28 mouse cellular contexts compared by ENCODE assay signal in genomic region chr12:80385361-80385760, GRCm38 (mm10). TPM values are rescaled to one million over a fixed set of nuclear protein-coding genes. Genes with fewer than 3 reads are reported as not detected.
DNase-seq lines count a peak whose midpoint lies in the region; ATAC-seq and TF ChIP-seq lines count a peak whose summit lies in the region.
"Had no signal": no experiment of that assay in that cellular context is flagged by ENCODE, and none has a peak within 500 bp of the region (broad histone marks: within the 10 kb centered on the region; RNA-seq: fewer than 3 reads in every experiment).

No protein-coding gene starts in this region.

- H3K9ac ChIP-seq in heart, embryonic 11.5 days (ENCODE audit: low read depth, low read length), result 0 out of 2 replicates have a peak overlapping the region, but pooled peaks have one; percentile 10
- H3K9ac ChIP-seq in liver, embryonic 13.5 days, result no peak overlapping the region
- H3K9ac ChIP-seq in liver, postnatal 0 days (replicated peaks), result no peak overlapping the region
- H3K9ac ChIP-seq: embryonic facial prominence, embryonic 13.5 days; forebrain, embryonic 13.5 days; hindbrain, embryonic 14.5 days had no signal

- WGBS in heart, embryonic 11.5 days (ENCODE audit: insufficient replicate concordance), result 41% methylated on average over 1 of the region's 1 CpGs
- WGBS in liver, embryonic 13.5 days (ENCODE audit: insufficient replicate concordance), result 13% methylated on average over 1 of the region's 1 CpGs
- whole genome bisulfite sequencing in liver, postnatal 0 days (ENCODE audit: insufficient replicate concordance), result 49% methylated on average over 1 of the region's 1 CpGs

- H3K9me3 ChIP-seq in heart, embryonic 11.5 days (replicated peaks; ENCODE audit: control insufficient read depth, low read length), result no peaks in the 10 kb centered on the region
- H3K9me3 ChIP-seq in liver, embryonic 13.5 days (replicated peaks), result no peaks in the 10 kb centered on the region
- H3K9me3 ChIP-seq in liver, postnatal 0 days (ENCODE audit: low read length), result no peaks in the 10 kb centered on the region
- H3K9me3 ChIP-seq: embryonic facial prominence, embryonic 10.5 days; embryonic facial prominence, embryonic 13.5 days; forebrain, embryonic 10.5 days; forebrain, embryonic 13.5 days had no signal

- no peak for ATAC-seq in heart, embryonic 11.5 days (replicated peaks; ENCODE audit: insufficient number of reproducible peaks, low FRiP score, low TSS enrichment)
- ATAC-seq in liver, embryonic 13.5 days (ENCODE audit: low read depth), result peak; percentile 48; the same call in 1 of the 2 replicates
- no peak for ATAC-seq in liver, postnatal 0 days
- ATAC-seq: activated CD4-positive, CD25-positive, alpha-beta regulatory T cell, adult 4 months; CD4-positive, CD25-positive, alpha-beta regulatory T cell, adult 4 months; forebrain, embryonic 13.5 days; forebrain, embryonic 16.5 days; hindbrain, postnatal 0 days; inflammation-experienced regulatory T-cells, adult 6 months; intestine, embryonic 16.5 days had no signal

- no peaks in the 10 kb centered on the region for H3K36me3 ChIP-seq in heart, embryonic 11.5 days (ENCODE audit: control insufficient read depth, insufficient read depth, low read length)
- H3K36me3 ChIP-seq in liver, embryonic 13.5 days, result peaks cover 13% of the 10 kb centered on the region
- H3K36me3 ChIP-seq in liver, postnatal 0 days (replicated peaks; ENCODE audit: insufficient read depth, low read length), result peaks cover 20% of the 10 kb centered on the region

- no peak for TF ChIP-seq CTCF in liver, postnatal 0 days (IDR thresholded peaks at IDR 0.05; ENCODE audit: low read depth)
- no peak for TF ChIP-seq CTCF in embryonic fibroblast, embryonic 13.5 days (IDR thresholded peaks at IDR 0.05; ENCODE audit: borderline replicate concordance, insufficient read depth, low read length)

- intact Hi-C loops in heart, postnatal 10 days (cut with DNase I), result no loop called here

- H3K4me2 ChIP-seq in heart, embryonic 11.5 days, result no peak overlapping the region
- no peak overlapping the region for H3K4me2 ChIP-seq in liver, embryonic 13.5 days
- H3K4me2 ChIP-seq in liver, postnatal 0 days (ENCODE audit: low read depth, low read length), result no peak overlapping the region
- H3K4me2 ChIP-seq: embryonic facial prominence, embryonic 13.5 days; forebrain, embryonic 13.5 days; hindbrain, embryonic 14.5 days had no signal

- no peak overlapping the region for H3K27ac ChIP-seq in heart, embryonic 11.5 days (ENCODE audit: low read depth, low read length)
- no peak overlapping the region for H3K27ac ChIP-seq in liver, embryonic 13.5 days
- no peak overlapping the region for H3K27ac ChIP-seq in liver, postnatal 0 days (ENCODE audit: low read depth)
- H3K27ac ChIP-seq in embryonic fibroblast, embryonic 13.5 days (ENCODE audit: insufficient read depth, low read length), result peak overlapping the region; percentile 39; the same call in 1 of the 2 replicates
- H3K27ac ChIP-seq: embryonic facial prominence, embryonic 10.5 days; embryonic facial prominence, embryonic 13.5 days; forebrain, embryonic 10.5 days; forebrain, embryonic 13.5 days; hindbrain, embryonic 14.5 days; hindbrain, postnatal 0 days had no signal

- peaks cover 9% of the 10 kb centered on the region for H3K4me1 ChIP-seq in heart, embryonic 11.5 days (ENCODE audit: control insufficient read depth, insufficient read depth, low read length)
- 0 out of 2 replicates have a peak, but pooled peaks cover 3% of the 10 kb centered on the region for H3K4me1 ChIP-seq in liver, embryonic 13.5 days (replicated peaks)
- no peaks in the 10 kb centered on the region for H3K4me1 ChIP-seq in liver, postnatal 0 days (ENCODE audit: insufficient read depth)
- H3K4me1 ChIP-seq in embryonic fibroblast, embryonic 13.5 days (ENCODE audit: control insufficient read depth, insufficient read depth, low read length), result peaks cover 7% of the 10 kb centered on the region

- TF ChIP-seq POLR2A in embryonic fibroblast, embryonic 13.5 days (IDR thresholded peaks at IDR 0.05; ENCODE audit: low read depth, low read length), result no peak

- H3K27me3 ChIP-seq in heart, embryonic 11.5 days (ENCODE audit: control insufficient read depth, insufficient read depth, low read length), result no peaks in the 10 kb centered on the region
- no peaks in the 10 kb centered on the region for H3K27me3 ChIP-seq in liver, embryonic 13.5 days
- no peaks in the 10 kb centered on the region for H3K27me3 ChIP-seq in liver, postnatal 0 days (ENCODE audit: insufficient read depth, low read length)
- H3K27me3 ChIP-seq: embryonic facial prominence, embryonic 13.5 days; forebrain, embryonic 13.5 days had no signal

- no peak for DNase-seq in heart, postnatal 10 days
- DNase-seq in liver, embryonic 13.5 days, result no peak
- DNase-seq in liver, postnatal 0 days, result no peak
- DNase-seq in embryo, embryonic 9.5 days (ENCODE audit: extremely low spot score), result no peak
- DNase-seq in kidney, postnatal 10 days, result no peak
- DNase-seq: adrenal gland, adult 8-10 months; adrenal gland, postnatal 36 days; cerebellum, adult 18-20 months; cerebellum, adult 9-10 months; cerebellum, postnatal 14 days; gastrocnemius, postnatal 10 days; gastrocnemius, postnatal 36 days; heart, adult 18-20 months; heart, postnatal 4 days; kidney, adult 18-20 months had no signal

- TF ChIP-seq EP300 in liver, postnatal 0 days (IDR thresholded peaks at IDR 0.05; ENCODE audit: low read depth), result no peak

- H3K4me3 ChIP-seq in heart, embryonic 11.5 days (ENCODE audit: low read depth, low read length), result no peak overlapping the region
- H3K4me3 ChIP-seq in liver, embryonic 13.5 days (replicated peaks), result no peak overlapping the region
- no peak overlapping the region for H3K4me3 ChIP-seq in liver, postnatal 0 days (ENCODE audit: low read depth, low read length)
- no peak overlapping the region for H3K4me3 ChIP-seq in embryonic fibroblast, embryonic 13.5 days (ENCODE audit: insufficient read depth, low read length)
- H3K4me3 ChIP-seq: embryonic facial prominence, embryonic 10.5 days; embryonic facial prominence, embryonic 13.5 days; forebrain, embryonic 10.5 days; forebrain, embryonic 13.5 days had no signal

RNA-seq across cellular contexts. Expression of gene Dcaf5, which starts 51.0 kb away (rescaled TPM):
- polyA plus RNA-seq in heart, embryonic 11.5 days (2014; fragmentation: Nextera tagmentation; extraction: Ambion mirVana), result 8.1 and 9.0 TPM in 2 replicates
- 10 to 100 TPM; 34.0 to 42.4 TPM for total RNA-seq in heart, postnatal 10 days (2021)
- 2.5 and 2.6 TPM in 2 replicates for polyA plus RNA-seq in liver, embryonic 13.5 days (2015; fragmentation: Nextera tagmentation; extraction: Ambion mirVana)
- polyA plus RNA-seq in liver, postnatal 0 days (2015; fragmentation: Nextera tagmentation; extraction: Ambion mirVana), result 3.3 and 3.9 TPM in 2 replicates
- 34.5 and 45.0 TPM in 2 replicates for polyA plus RNA-seq in embryonic fibroblast, embryonic 13.5 days (2011; ENCODE audit: insufficient read length, low read depth, missing spikeins)
